Mouse (Mus musculus) liver, embryonic 11.5 days (tissue): ENCODE measurements around the gene Dmxl2. TPM values are rescaled to one million over a fixed set of nuclear protein-coding genes. Genes with fewer than 3 reads are reported as not detected.
A peak's percentile ranks its signal among the peaks of the same experiment; 100 is the strongest.

Experiments used
- ATAC-seq: fragments of 200-750 bp; cut with Nextera tagmentation; replicated peaks from 2 replicates; pipeline ENCODE4 v1.8.0; 2017; ENCODE audit warnings: moderate number of reproducible peaks, mild to moderate bottlenecking, moderate TSS enrichment, moderate library complexity; ENCODE audit not compliant: low FRiP score
- DNase-seq: peaks from one replicate; pipeline ENCODE4 v3.0.0-alpha.2; 2017; ENCODE audit warnings: low spot score
- H3K27ac ChIP-seq: fragments of 300-500 bp; sonication (generic); 2 replicates; pipeline ENCODE4 v1.5.1; 2014; ENCODE audit warnings: mild to moderate bottlenecking, low read depth, low read length, control low read depth
- H3K27me3 ChIP-seq: fragments of 300-500 bp; sonication (generic); replicated peaks from 2 replicates; pipeline ENCODE4 v1.6.1; 2014; ENCODE audit warnings: low read length, mixed read lengths; ENCODE audit not compliant: control insufficient read depth, insufficient read depth
- H3K36me3 ChIP-seq: fragments of 300-500 bp; sonication (generic); 2 replicates; pipeline ENCODE4 v1.6.1; 2014; ENCODE audit warnings: mild to moderate bottlenecking, low read length, moderate library complexity, mixed read lengths; ENCODE audit not compliant: control insufficient read depth, insufficient read depth
- H3K4me1 ChIP-seq: fragments of 300-500 bp; sonication (generic); replicated peaks from 2 replicates; pipeline ENCODE4 v1.6.1; 2014; ENCODE audit warnings: low read length, mixed read lengths; ENCODE audit not compliant: control insufficient read depth, insufficient read depth
- H3K4me2 ChIP-seq: fragments of 300-500 bp; sonication (generic); 2 replicates; pipeline ENCODE4 v1.6.1; 2014; ENCODE audit warnings: mild to moderate bottlenecking, control low read depth, moderate library complexity
- H3K4me3 ChIP-seq: fragments of 300-500 bp; sonication (generic); 2 replicates; pipeline ENCODE4 v1.5.1; 2014; ENCODE audit warnings: low read depth, low read length, control low read depth
- H3K9ac ChIP-seq: fragments of 300-500 bp; sonication (generic); 2 replicates; pipeline ENCODE4 v1.6.1; 2014; ENCODE audit warnings: low read depth, low read length, control low read depth
- H3K9me3 ChIP-seq: fragments of 300-500 bp; sonication (generic); 2 replicates; pipeline ENCODE4 v1.6.1; 2016; ENCODE audit warnings: low read length, inconsistent platforms, mixed read lengths; ENCODE audit not compliant: control insufficient read depth
- WGBS: fragments of 180-500 bp; shearing (Covaris S2); extraction: QIAGEN DNeasy Blood & Tissue Kit; methylation state at CpG from one replicate; pipeline ENCODE4 v1.1.7; 2014; 5-methylcytosine and 5-hydroxymethylcytosine counted together
- polyA plus RNA-seq: library from polyadenylated mRNA; unstranded; fragments of >200 nt; fragmentation: Nextera tagmentation; extraction: Ambion mirVana; gene quantifications from 2 replicates; pipeline ENCODE4 v1.2.1, GENCODE M21; 2014

The Dmxl2 gene
- polyA plus RNA-seq, 1 experiment from 2014 or later: 2.5 TPM

DNA sequence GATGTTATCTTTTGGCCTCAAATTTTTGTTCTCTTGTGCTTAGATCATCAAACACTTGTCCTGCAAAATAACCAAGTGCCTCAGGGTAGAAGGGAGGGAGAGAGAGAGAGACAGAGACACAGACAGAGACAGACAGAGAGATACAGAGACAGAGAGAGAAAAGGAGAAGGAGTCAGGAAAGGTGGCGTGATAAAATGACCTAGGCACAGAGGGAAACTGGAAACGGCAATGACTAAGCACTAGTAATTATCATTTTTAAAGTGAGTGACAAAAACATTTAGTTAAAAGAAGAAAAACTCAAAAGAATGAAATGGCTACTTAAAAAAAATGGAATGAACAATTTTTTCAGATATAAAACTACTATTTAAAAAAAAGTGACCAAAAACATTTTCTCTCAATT lies 11.8 kb downstream of the Dmxl2 start:
- Histone ChIP-seq H3K36me3 (no peaks in the 10 kb centered on the region), H3K9me3 (no peaks in the 10 kb centered on the region), H3K27me3 (no peaks in the 10 kb centered on the region), H3K9ac (no peak overlapping the region), H3K4me1 (peaks cover 3% of the 10 kb centered on the region; the same call in 1 of the 2 replicates), H3K4me3 (no peak overlapping the region), H3K4me2 (no peak overlapping the region), H3K27ac (no peak overlapping the region)
- ATAC-seq (no peak), DNase-seq (no peak)
- WGBS: 49% methylated on average over 2 of the region's 2 CpGs

DNA sequence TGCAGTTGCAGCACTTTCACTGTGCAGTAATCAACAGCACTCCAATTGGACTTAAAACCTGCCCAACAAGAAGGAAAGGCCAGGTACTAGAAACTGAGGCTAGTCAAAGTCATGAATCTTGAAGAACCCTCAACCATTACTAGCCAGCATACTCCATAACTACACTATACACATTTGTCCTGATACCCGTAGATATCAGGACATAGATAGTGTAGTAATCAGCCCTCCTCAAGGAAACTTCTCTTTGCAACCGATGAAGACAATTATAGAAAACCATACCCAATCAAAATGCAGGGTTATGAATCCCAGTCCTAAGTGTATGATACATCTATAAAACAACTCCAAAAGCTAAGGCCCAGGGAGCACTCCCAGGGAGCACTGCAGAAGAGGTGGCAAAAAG lies 16.5 kb downstream of the Dmxl2 start:
- H3K9ac ChIP-seq: no peak overlapping the region
- 70% methylated on average over 2 of the region's 2 CpGs for whole genome bisulfite sequencing
- no peak overlapping the region for H3K27ac ChIP-seq
- H3K36me3 ChIP-seq: no peaks in the 10 kb centered on the region
- H3K9me3 ChIP-seq: no peaks in the 10 kb centered on the region
- H3K4me2 ChIP-seq: no peak overlapping the region
- H3K4me1 ChIP-seq: peaks cover 3% of the 10 kb centered on the region
- no peak for ATAC-seq
- H3K27me3 ChIP-seq: no peaks in the 10 kb centered on the region
- DNase-seq: no peak
- H3K4me3 ChIP-seq: no peak overlapping the region

DNA sequence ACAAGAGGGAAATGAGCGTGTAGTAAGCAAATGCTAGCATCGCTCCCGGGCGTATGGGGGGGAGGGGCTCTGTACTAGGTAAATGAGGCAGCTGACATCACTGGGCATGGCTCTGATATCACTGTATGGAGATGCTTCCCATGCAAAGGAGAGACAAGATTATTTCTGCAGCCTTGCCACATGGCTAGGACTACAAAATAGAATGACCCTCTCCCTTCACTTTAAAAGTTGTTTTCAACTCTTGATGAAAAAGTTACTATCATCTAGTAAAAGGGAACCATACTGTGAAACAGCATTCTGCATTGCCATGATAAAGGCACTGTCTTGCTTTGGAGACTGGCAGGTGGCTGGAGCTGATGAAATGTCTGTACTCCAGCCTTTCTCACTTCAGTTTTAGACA lies 18.2 kb downstream of the Dmxl2 start:
- H3K36me3 ChIP-seq: no peaks in the 10 kb centered on the region
- no peaks in the 10 kb centered on the region for H3K27me3 ChIP-seq
- H3K4me2 ChIP-seq: peak overlapping the region; percentile 36; the same call in 1 of the 2 replicates
- WGBS: 60% methylated on average over 4 of the region's 4 CpGs
- DNase-seq: peak; percentile 43
- peaks cover 2% of the 10 kb centered on the region; the same call in 1 of the 2 replicates for H3K4me1 ChIP-seq
- peak; percentile 91 for ATAC-seq
- H3K9ac ChIP-seq: no peak overlapping the region
- no peaks in the 10 kb centered on the region for H3K9me3 ChIP-seq
- H3K4me3 ChIP-seq: no peak overlapping the region
- peak overlapping the region; percentile 49 for H3K27ac ChIP-seq

DNA sequence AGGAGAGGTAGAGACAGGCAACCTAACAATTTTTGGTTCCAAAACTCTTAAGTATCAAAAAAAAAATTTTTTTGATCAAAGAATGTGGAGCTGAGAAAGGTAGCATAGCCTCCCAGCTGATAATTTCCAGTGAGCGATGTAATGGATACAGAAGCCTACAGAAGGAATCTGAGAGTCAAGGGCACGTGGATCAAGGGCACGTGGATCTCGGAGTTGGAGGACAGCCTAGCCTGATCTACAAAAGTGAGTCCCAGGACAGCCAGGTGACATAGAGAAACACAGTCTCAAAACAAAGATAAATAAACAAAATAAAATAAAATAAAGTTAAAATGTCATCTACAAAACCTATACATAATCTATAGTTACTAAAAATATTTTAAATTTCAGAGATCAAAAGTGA lies 18.7 kb downstream of the Dmxl2 start:
- ATAC-seq (no peak), DNase-seq (no peak)
- peak overlapping the region; percentile 36; the same call in 1 of the 2 replicates for H3K4me2 ChIP-seq
- peak overlapping the region; percentile 49 for H3K27ac ChIP-seq
- peaks cover 2% of the 10 kb centered on the region; the same call in 1 of the 2 replicates for H3K4me1 ChIP-seq
- H3K27me3 ChIP-seq: no peaks in the 10 kb centered on the region
- 82% methylated on average over 4 of the region's 4 CpGs for WGBS
- H3K4me3 ChIP-seq: no peak overlapping the region
- no peaks in the 10 kb centered on the region for H3K9me3 ChIP-seq
- H3K9ac ChIP-seq: no peak overlapping the region; the same call in 1 of the 2 replicates
- H3K36me3 ChIP-seq: no peaks in the 10 kb centered on the region

DNA sequence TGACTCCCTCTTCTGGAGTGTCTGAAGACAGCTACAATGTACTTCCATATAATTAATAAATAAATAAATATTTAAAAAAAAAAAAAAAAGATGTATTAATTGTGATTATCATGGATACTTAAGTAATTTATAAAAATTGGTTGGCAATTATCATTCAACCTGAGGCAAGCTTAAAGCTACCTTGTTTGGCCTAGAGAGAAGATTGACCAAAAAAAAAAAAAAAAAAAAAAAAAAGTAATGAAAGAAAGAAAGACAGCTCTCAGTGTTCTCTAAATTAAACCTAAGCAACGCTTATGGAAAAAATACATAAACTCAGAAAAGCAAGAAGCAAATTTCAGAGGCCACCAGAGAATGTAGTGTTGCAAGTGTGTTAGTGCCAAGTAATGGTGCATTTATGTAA lies 22.4 kb downstream of the Dmxl2 start:
- DNase-seq: no peak
- no peak for ATAC-seq
- Histone ChIP-seq H3K9me3 (no peaks in the 10 kb centered on the region), H3K36me3 (no peaks in the 10 kb centered on the region), H3K27me3 (no peaks in the 10 kb centered on the region), H3K4me3 (no peak overlapping the region), H3K9ac (no peak overlapping the region), H3K4me2 (no peak overlapping the region), H3K27ac (no peak overlapping the region), H3K4me1 (peaks cover 2% of the 10 kb centered on the region; the same call in 1 of the 2 replicates)
- WGBS: 83% methylated on average over 1 of the region's 1 CpGs

DNA sequence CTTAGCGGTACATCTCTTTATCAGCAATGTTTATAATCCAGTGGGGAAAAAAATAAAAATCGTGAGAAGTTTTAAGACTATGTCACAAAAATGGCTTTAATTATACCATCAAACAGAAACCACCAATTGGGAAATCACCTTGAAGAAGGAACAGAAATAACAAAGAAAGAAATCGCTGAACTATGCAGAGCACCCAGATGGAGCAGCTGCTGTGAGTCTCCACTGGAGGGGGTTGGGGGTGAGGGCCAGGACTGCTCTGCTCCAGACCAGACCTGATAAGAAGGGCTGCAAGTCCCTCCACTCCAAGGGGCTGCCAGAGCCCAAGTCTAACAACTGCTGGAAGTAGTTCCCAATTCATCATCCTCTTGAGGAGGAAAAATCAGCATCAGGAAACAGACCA lies 23.3 kb downstream of the Dmxl2 start:
- Histone ChIP-seq H3K36me3 (no peaks in the 10 kb centered on the region), H3K27ac (no peak overlapping the region), H3K27me3 (no peaks in the 10 kb centered on the region), H3K9me3 (no peaks in the 10 kb centered on the region), H3K4me1 (peaks cover 1% of the 10 kb centered on the region; the same call in 1 of the 2 replicates), H3K9ac (no peak overlapping the region), H3K4me2 (no peak overlapping the region), H3K4me3 (no peak overlapping the region)
- no peak for DNase-seq
- 66% methylated on average over 3 of the region's 3 CpGs for WGBS
- no peak for ATAC-seq

DNA sequence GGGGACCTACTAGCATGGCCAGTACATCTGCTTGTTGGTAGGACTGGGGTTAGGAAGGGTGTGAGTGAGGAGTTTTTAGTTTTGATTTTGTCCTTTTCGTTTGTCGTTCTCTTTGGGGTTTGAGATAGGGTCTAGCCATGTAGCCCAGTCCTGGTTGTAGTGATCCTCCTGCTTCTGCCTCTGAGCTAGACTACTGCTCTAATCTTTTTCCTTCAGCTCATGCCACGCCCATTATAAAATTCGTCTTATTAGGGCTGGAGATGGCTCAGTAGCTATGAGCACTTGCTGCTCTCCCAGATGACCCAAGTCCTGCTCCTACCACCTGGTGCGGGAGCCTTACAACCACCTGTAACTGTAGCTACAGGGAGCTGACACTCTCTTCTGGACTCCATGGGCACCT lies 26.9 kb downstream of the Dmxl2 start:
- 68% methylated on average over 5 of the region's 5 CpGs for WGBS
- no peaks in the 10 kb centered on the region for H3K36me3 ChIP-seq
- no peak overlapping the region for H3K27ac ChIP-seq
- no peak overlapping the region for H3K4me2 ChIP-seq
- no peak overlapping the region for H3K4me3 ChIP-seq
- no peak overlapping the region for H3K9ac ChIP-seq
- DNase-seq (no peak), ATAC-seq (peak; percentile 73)
- no peaks in the 10 kb centered on the region for H3K9me3 ChIP-seq
- H3K27me3 ChIP-seq: no peaks in the 10 kb centered on the region
- H3K4me1 ChIP-seq: no peaks in the 10 kb centered on the region

DNA sequence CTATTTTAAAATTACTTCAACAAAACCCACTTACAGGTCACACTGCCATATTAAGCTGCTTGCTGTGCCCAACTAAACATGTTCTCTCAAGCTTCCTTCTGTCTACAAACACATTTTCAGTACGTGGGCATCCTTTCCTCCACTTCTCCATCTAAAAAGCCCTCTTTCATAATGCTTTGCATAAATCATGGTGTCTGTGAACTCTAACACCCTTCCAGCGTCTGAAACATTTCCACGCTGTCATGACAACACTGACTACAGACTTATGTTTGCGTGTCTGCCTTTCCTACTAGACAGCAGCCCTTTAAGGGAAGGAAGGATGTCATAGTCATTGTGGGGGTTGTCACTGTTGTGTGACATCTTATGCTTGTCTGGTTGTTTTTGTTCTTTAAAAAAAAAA lies 27.4 kb downstream of the Dmxl2 start:
- H3K27me3 ChIP-seq: no peaks in the 10 kb centered on the region
- ATAC-seq (no peak), DNase-seq (no peak)
- no peaks in the 10 kb centered on the region for H3K9me3 ChIP-seq
- H3K4me3 ChIP-seq: no peak overlapping the region
- H3K4me2 ChIP-seq: no peak overlapping the region
- no peaks in the 10 kb centered on the region for H3K36me3 ChIP-seq
- no peak overlapping the region for H3K9ac ChIP-seq
- no peaks in the 10 kb centered on the region for H3K4me1 ChIP-seq
- no peak overlapping the region for H3K27ac ChIP-seq
- WGBS: 73% methylated on average over 4 of the region's 4 CpGs

DNA sequence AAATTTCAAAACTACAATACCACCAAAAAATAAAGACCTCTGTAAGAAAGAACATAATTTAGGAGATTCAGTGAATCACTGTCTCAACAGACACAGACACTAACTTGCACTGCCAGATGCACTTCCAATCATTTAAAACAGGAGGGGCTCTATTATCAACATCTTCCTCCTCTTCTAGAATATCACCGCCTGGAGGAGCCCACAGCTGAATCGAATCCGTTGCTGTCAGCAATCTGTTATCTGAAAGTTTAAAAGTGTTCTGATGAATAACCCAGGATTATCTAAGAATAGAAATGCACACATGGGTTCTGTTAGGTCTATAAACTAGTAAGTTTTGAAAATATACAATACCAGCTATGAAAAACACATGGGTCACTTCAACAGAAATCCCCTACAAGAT lies 28.6 kb downstream of the Dmxl2 start:
- 29% methylated on average over 3 of the region's 3 CpGs for WGBS
- H3K27me3 ChIP-seq: no peaks in the 10 kb centered on the region
- H3K9me3 ChIP-seq: no peaks in the 10 kb centered on the region
- no peak for DNase-seq
- no peak overlapping the region for H3K4me2 ChIP-seq
- H3K36me3 ChIP-seq: no peaks in the 10 kb centered on the region
- no peaks in the 10 kb centered on the region for H3K4me1 ChIP-seq
- no peak overlapping the region for H3K27ac ChIP-seq
- H3K9ac ChIP-seq: no peak overlapping the region
- no peak overlapping the region for H3K4me3 ChIP-seq
- no peak for ATAC-seq
